Mouse (Mus musculus): ENCODE measurements around the gene Dlk1.
A peak's percentile ranks its signal among the peaks of the same experiment; 100 is the strongest.

Dlk1 gene

GRCm38 (mm10) chr12:109424753-109425332 lies 27.8 kb upstream of the Dlk1 start:
- Histone ChIP-seq H3K27me3 (ENCODE audit: control insufficient read depth, insufficient read depth, low read length, poor library complexity, severe bottlenecking) (no peaks in the 10 kb centered on the region), H3K36me3 (ENCODE audit: control insufficient read depth, insufficient read depth, low read length, poor library complexity, severe bottlenecking) (no peaks in the 10 kb centered on the region)
- DNase-seq (ENCODE audit: low read depth, low spot score) = no peak

GRCm38 (mm10) chr12:109425982-109426381 lies 26.6 kb upstream of the Dlk1 start:
- no peaks in the 10 kb centered on the region for H3K36me3 ChIP-seq (ENCODE audit: control insufficient read depth, insufficient read depth, low read length, poor library complexity, severe bottlenecking)
- no peaks in the 10 kb centered on the region for H3K27me3 ChIP-seq (ENCODE audit: control insufficient read depth, insufficient read depth, low read length, poor library complexity, severe bottlenecking)
- DNase-seq (ENCODE audit: low read depth, low spot score) = no peak

GRCm38 (mm10) chr12:109432475-109433130 lies 20.0 kb upstream of the Dlk1 start:
- Histone ChIP-seq H3K27me3 (ENCODE audit: control insufficient read depth, insufficient read depth, low read length, poor library complexity, severe bottlenecking) (no peaks in the 10 kb centered on the region), H3K36me3 (ENCODE audit: control insufficient read depth, insufficient read depth, low read length, poor library complexity, severe bottlenecking) (no peaks in the 10 kb centered on the region)
- DNase-seq (ENCODE audit: low read depth, low spot score) = no peak

GRCm38 (mm10) chr12:109436367-109436807 lies 16.2 kb upstream of the Dlk1 start:
- H3K27me3 ChIP-seq (ENCODE audit: control insufficient read depth, insufficient read depth, low read length, poor library complexity, severe bottlenecking) = no peaks in the 10 kb centered on the region
- H3K36me3 ChIP-seq (ENCODE audit: control insufficient read depth, insufficient read depth, low read length, poor library complexity, severe bottlenecking) = no peaks in the 10 kb centered on the region

GRCm38 (mm10) chr12:109436852-109437251 lies 15.8 kb upstream of the Dlk1 start:
- Histone ChIP-seq H3K36me3 (ENCODE audit: control insufficient read depth, insufficient read depth, low read length, poor library complexity, severe bottlenecking) (no peaks in the 10 kb centered on the region), H3K27me3 (ENCODE audit: control insufficient read depth, insufficient read depth, low read length, poor library complexity, severe bottlenecking) (no peaks in the 10 kb centered on the region)
- DNase-seq (ENCODE audit: low read depth, low spot score) = no peak

More at GRCm38 (mm10) chr12:109436367-109436807, 16.2 kb upstream of the Dlk1 start:
- peak; percentile 15 for DNase-seq (ENCODE audit: low read depth, low spot score)

- Histone ChIP-seq H3K36me3 (ENCODE audit: control insufficient read depth, insufficient read depth, low read length, poor library complexity, severe bottlenecking) (no peaks in the 10 kb centered on the region), H3K27me3 (ENCODE audit: control insufficient read depth, insufficient read depth, low read length, poor library complexity, severe bottlenecking) (no peaks in the 10 kb centered on the region)
- peak; percentile 85 for DNase-seq (ENCODE audit: low read depth, low spot score)
These were observed 14.9 kb upstream of the Dlk1 start for GRCm38 (mm10) chr12:109437559-109438350.

GRCm38 (mm10) chr12:109438383-109438782 lies 14.2 kb upstream of the Dlk1 start:
- DNase-seq (ENCODE audit: low read depth, low spot score) = no peak
- no peaks in the 10 kb centered on the region for H3K36me3 ChIP-seq (ENCODE audit: control insufficient read depth, insufficient read depth, low read length, poor library complexity, severe bottlenecking)

GRCm38 (mm10) chr12:109439974-109440373 lies 12.6 kb upstream of the Dlk1 start:
- Histone ChIP-seq H3K27me3 (ENCODE audit: control insufficient read depth, insufficient read depth, low read length, poor library complexity, severe bottlenecking) (no peaks in the 10 kb centered on the region), H3K36me3 (ENCODE audit: control insufficient read depth, insufficient read depth, low read length, poor library complexity, severe bottlenecking) (no peaks in the 10 kb centered on the region)
- DNase-seq (ENCODE audit: low read depth, low spot score) = no peak

More at GRCm38 (mm10) chr12:109438383-109438782, 14.2 kb upstream of the Dlk1 start:
- no peaks in the 10 kb centered on the region for H3K27me3 ChIP-seq (ENCODE audit: control insufficient read depth, insufficient read depth, low read length, poor library complexity, severe bottlenecking)

- Histone ChIP-seq H3K27me3 (ENCODE audit: control insufficient read depth, insufficient read depth, low read length, poor library complexity, severe bottlenecking) (no peaks in the 10 kb centered on the region), H3K36me3 (ENCODE audit: control insufficient read depth, insufficient read depth, low read length, poor library complexity, severe bottlenecking) (no peaks in the 10 kb centered on the region)
- peak; percentile 79 for DNase-seq (ENCODE audit: low read depth, low spot score)
These were observed 11.3 kb upstream of the Dlk1 start for GRCm38 (mm10) chr12:109441366-109441765.

GRCm38 (mm10) chr12:109442115-109442514 lies 10.5 kb upstream of the Dlk1 start:
- Histone ChIP-seq H3K27me3 (ENCODE audit: control insufficient read depth, insufficient read depth, low read length, poor library complexity, severe bottlenecking) (no peaks in the 10 kb centered on the region), H3K36me3 (ENCODE audit: control insufficient read depth, insufficient read depth, low read length, poor library complexity, severe bottlenecking) (no peaks in the 10 kb centered on the region)
- no peak for DNase-seq (ENCODE audit: low read depth, low spot score)

GRCm38 (mm10) chr12:109443276-109443675 lies 9.3 kb upstream of the Dlk1 start:
- H3K27me3 ChIP-seq (ENCODE audit: control insufficient read depth, insufficient read depth, low read length, poor library complexity, severe bottlenecking) = no peaks in the 10 kb centered on the region
- no peak for DNase-seq (ENCODE audit: low read depth, low spot score)
- H3K36me3 ChIP-seq (ENCODE audit: control insufficient read depth, insufficient read depth, low read length, poor library complexity, severe bottlenecking) = no peaks in the 10 kb centered on the region

- no peak for DNase-seq (ENCODE audit: low read depth, low spot score)
- no peaks in the 10 kb centered on the region for H3K36me3 ChIP-seq (ENCODE audit: control insufficient read depth, insufficient read depth, low read length, poor library complexity, severe bottlenecking)
These were observed 7.6 kb upstream of the Dlk1 start for GRCm38 (mm10) chr12:109444999-109445398.

GRCm38 (mm10) chr12:109445499-109446235 lies 7.0 kb upstream of the Dlk1 start:
- H3K27me3 ChIP-seq (ENCODE audit: control insufficient read depth, insufficient read depth, low read length, poor library complexity, severe bottlenecking) = no peaks in the 10 kb centered on the region
- peak; percentile 19 for DNase-seq (ENCODE audit: low read depth, low spot score)
- H3K36me3 ChIP-seq (ENCODE audit: control insufficient read depth, insufficient read depth, low read length, poor library complexity, severe bottlenecking) = no peaks in the 10 kb centered on the region

More at GRCm38 (mm10) chr12:109444999-109445398, 7.6 kb upstream of the Dlk1 start:
- H3K27me3 ChIP-seq (ENCODE audit: control insufficient read depth, insufficient read depth, low read length, poor library complexity, severe bottlenecking) = no peaks in the 10 kb centered on the region

GRCm38 (mm10) chr12:109446236-109446941 lies 6.2 kb upstream of the Dlk1 start:
- peak; percentile 49 for DNase-seq (ENCODE audit: low read depth, low spot score)
- Histone ChIP-seq H3K27me3 (ENCODE audit: control insufficient read depth, insufficient read depth, low read length, poor library complexity, severe bottlenecking) (no peaks in the 10 kb centered on the region), H3K36me3 (ENCODE audit: control insufficient read depth, insufficient read depth, low read length, poor library complexity, severe bottlenecking) (no peaks in the 10 kb centered on the region)

Measured in splenic B cell, adult 2 months (primary cell).